Mouse (Mus musculus): ENCODE data around the gene Lmcd1. TPM values are rescaled to one million over a fixed set of nuclear protein-coding genes. Genes with fewer than 3 reads are reported as not detected.

The Lmcd1 gene
- polyA plus RNA-seq, 1 experiment from 2014 or later, result 9.1 TPM

DNA sequence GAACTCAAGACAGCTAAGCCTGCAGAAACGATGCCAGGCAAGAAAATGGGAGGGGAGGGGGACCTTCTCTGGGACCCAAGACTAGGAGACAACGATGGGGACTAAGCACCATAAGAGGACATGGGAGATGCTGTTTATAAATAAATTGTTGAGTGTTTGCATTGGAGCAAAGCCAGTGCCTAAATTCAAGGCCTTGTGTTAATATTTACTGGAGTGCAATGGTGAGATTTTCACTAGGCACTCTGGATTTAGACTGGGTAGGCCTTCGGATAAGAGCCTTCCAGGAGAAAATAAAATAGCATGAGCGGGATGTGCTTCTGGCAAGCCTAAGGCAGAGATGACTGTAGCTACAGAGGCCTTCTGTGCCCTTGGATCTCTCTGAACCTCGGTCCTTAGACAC, 49.4 kb downstream of the Lmcd1 start:
- 81% methylated on average over 5 of the region's 5 CpGs for WGBS
- H3K27me3 ChIP-seq (ENCODE audit: control insufficient read depth, insufficient read depth, low read depth, low read length), result no peaks in the 10 kb centered on the region
- H3K9ac ChIP-seq (ENCODE audit: low read depth, low read length), result no peak overlapping the region
- no peak for ATAC-seq
- no peak overlapping the region for H3K4me3 ChIP-seq (ENCODE audit: low read depth, low read length)
- H3K27ac ChIP-seq (ENCODE audit: low read length), result no peak overlapping the region
- H3K36me3 ChIP-seq (ENCODE audit: control insufficient read depth, insufficient read depth, low read length), result no peaks in the 10 kb centered on the region
- no peaks in the 10 kb centered on the region for H3K4me1 ChIP-seq (ENCODE audit: control insufficient read depth, insufficient read depth, low read length)
- no peak overlapping the region for H3K4me2 ChIP-seq (ENCODE audit: low read length)
- H3K9me3 ChIP-seq (replicated peaks; ENCODE audit: control insufficient read depth, low read length, poor library complexity, severe bottlenecking), result no peaks in the 10 kb centered on the region

DNA sequence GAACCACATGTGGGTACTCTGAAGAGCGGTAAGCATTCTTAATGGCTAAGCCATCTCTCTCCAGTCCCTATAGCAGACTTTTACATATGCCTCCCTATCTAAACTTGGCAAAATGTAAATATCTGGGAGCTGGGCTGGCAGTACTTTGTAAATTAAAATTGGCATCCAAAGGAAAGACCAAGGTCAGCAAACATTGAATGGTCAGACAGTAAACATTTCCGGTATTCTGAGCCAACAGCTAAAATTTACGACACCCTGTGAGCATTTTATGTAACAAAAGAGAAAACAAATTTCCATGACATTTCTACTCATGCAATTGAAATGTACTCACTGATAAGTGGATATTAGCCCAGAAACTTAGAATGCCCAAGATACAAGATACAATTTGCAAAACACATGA, 51.7 kb downstream of the Lmcd1 start:
- Histone ChIP-seq H3K27me3 (ENCODE audit: control insufficient read depth, insufficient read depth, low read depth, low read length) (no peaks in the 10 kb centered on the region), H3K4me1 (ENCODE audit: control insufficient read depth, insufficient read depth, low read length) (no peaks in the 10 kb centered on the region), H3K9me3 (replicated peaks; ENCODE audit: control insufficient read depth, low read length, poor library complexity, severe bottlenecking) (no peaks in the 10 kb centered on the region), H3K27ac (ENCODE audit: low read length) (no peak overlapping the region), H3K9ac (ENCODE audit: low read depth, low read length) (no peak overlapping the region), H3K4me3 (ENCODE audit: low read depth, low read length) (no peak overlapping the region), H3K4me2 (ENCODE audit: low read length) (no peak overlapping the region), H3K36me3 (ENCODE audit: control insufficient read depth, insufficient read depth, low read length) (no peaks in the 10 kb centered on the region)
- no peak for ATAC-seq
- 98% methylated on average over 3 of the region's 3 CpGs for WGBS

DNA sequence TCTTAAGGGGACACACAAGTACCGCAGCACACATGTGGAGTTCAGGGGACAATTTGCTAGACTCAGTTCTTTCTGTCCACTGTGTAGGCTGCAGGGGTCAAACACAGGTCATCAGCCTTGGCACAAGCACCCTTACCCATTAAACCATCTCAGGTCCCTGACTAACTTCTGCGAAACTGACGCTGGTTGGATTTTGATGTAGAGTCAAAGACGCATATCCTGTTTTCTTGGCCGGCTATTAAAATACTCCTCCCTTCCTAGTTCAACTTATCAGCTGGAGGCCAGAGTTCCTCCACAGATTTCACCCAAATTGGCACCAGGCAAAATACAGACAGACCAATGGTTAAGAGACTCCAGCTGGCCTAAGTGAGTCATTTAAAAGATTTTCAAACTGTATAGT, 54.2 kb downstream of the Lmcd1 start:
- Histone ChIP-seq H3K27me3 (ENCODE audit: control insufficient read depth, insufficient read depth, low read depth, low read length) (no peaks in the 10 kb centered on the region), H3K27ac (ENCODE audit: low read length) (no peak overlapping the region), H3K9me3 (replicated peaks; ENCODE audit: control insufficient read depth, low read length, poor library complexity, severe bottlenecking) (no peaks in the 10 kb centered on the region), H3K36me3 (ENCODE audit: control insufficient read depth, insufficient read depth, low read length) (no peaks in the 10 kb centered on the region), H3K4me1 (ENCODE audit: control insufficient read depth, insufficient read depth, low read length) (no peaks in the 10 kb centered on the region), H3K4me2 (ENCODE audit: low read length) (no peak overlapping the region), H3K9ac (ENCODE audit: low read depth, low read length) (no peak overlapping the region), H3K4me3 (ENCODE audit: low read depth, low read length) (no peak overlapping the region)
- 92% methylated on average over 5 of the region's 5 CpGs for WGBS
- no peak for ATAC-seq

DNA sequence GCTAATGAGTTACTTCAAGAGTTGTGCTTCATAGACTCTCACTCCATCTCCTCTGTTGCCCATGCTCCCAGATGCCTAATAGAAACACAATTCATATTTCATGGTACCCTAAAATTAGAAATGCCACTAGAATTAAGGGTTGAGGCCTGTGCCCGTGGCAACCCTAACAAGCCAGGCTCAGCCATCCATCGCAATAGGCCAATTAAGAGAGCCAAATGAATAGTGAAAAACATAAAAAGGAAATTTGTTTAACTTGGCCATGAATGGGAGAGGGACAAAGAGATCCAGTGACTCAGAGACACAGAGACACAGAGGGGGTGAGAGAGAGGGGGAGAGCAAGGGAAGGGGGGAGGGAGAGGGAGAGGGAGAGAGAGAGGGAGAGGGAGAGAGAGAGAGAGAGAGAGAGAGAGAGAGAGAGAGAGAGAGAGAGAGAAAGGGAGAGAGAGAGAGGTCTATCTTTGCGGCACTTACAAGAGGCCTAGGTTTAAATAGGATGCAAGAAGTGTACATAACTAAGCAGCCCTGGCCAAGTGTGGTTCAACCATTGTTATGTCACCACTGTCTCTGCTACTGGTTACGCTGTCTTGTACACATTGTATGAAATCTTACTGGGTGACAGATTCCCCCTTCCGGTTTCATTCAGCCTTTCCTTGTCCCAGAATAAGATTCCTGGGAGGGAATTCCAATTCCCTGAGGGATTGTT, 57.1 kb downstream of the Lmcd1 start:
- Histone ChIP-seq H3K36me3 (ENCODE audit: control insufficient read depth, insufficient read depth, low read length) (no peaks in the 10 kb centered on the region), H3K4me3 (ENCODE audit: low read depth, low read length) (no peak overlapping the region), H3K27ac (ENCODE audit: low read length) (no peak overlapping the region), H3K4me2 (ENCODE audit: low read length) (no peak overlapping the region), H3K4me1 (ENCODE audit: control insufficient read depth, insufficient read depth, low read length) (no peaks in the 10 kb centered on the region), H3K9ac (ENCODE audit: low read depth, low read length) (no peak overlapping the region), H3K9me3 (replicated peaks; ENCODE audit: control insufficient read depth, low read length, poor library complexity, severe bottlenecking) (no peaks in the 10 kb centered on the region), H3K27me3 (ENCODE audit: control insufficient read depth, insufficient read depth, low read depth, low read length) (no peaks in the 10 kb centered on the region)
- no peak for ATAC-seq
- WGBS, result 78% methylated on average over 5 of the region's 5 CpGs

DNA sequence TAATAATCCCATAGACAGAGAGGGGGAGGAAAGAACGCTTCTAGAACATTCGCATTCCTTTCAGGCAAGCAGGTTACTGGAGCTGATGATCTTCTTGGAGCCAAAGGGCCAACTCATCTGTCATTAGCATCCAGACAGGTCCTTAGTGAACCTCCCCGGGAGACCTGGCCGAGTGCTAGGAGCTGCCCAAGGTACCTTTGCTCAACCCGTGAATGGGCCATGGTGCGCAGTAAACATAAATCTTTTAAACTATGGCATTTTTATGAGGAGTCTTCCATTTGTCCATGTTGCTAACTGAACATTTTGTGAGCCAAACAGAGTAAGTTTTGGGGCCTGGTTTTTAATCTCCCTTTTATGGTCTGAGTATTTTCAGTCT, 57.7 kb downstream of the Lmcd1 start:
- Histone ChIP-seq H3K4me1 (ENCODE audit: control insufficient read depth, insufficient read depth, low read length) (no peaks in the 10 kb centered on the region), H3K27ac (ENCODE audit: low read length) (no peak overlapping the region), H3K4me3 (ENCODE audit: low read depth, low read length) (no peak overlapping the region), H3K9me3 (replicated peaks; ENCODE audit: control insufficient read depth, low read length, poor library complexity, severe bottlenecking) (no peaks in the 10 kb centered on the region), H3K27me3 (ENCODE audit: control insufficient read depth, insufficient read depth, low read depth, low read length) (no peaks in the 10 kb centered on the region), H3K36me3 (ENCODE audit: control insufficient read depth, insufficient read depth, low read length) (no peaks in the 10 kb centered on the region), H3K9ac (ENCODE audit: low read depth, low read length) (no peak overlapping the region), H3K4me2 (ENCODE audit: low read length) (no peak overlapping the region)
- WGBS, result 86% methylated on average over 6 of the region's 6 CpGs
- no peak for ATAC-seq

DNA sequence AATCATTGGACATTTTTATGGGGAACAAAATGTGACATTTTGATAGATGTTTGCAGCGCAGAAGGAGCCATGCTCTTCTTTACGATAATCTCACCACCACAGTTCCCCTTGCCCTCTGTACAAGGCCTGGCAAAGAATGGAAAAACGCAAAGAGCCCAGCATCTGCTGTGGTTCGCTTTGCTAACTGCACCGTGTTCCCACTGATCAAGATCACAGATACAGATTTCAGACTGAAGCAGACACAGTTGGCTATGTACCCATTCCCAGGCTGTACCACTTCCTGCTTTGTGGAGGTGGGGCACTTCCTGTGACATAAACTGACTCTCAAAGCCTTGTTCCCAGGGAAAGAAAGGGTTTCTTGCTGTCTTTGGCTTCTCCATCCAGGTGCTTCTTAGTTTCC, 60.4 kb downstream of the Lmcd1 start:
- Histone ChIP-seq H3K4me2 (ENCODE audit: low read length) (no peak overlapping the region), H3K9ac (ENCODE audit: low read depth, low read length) (no peak overlapping the region), H3K36me3 (ENCODE audit: control insufficient read depth, insufficient read depth, low read length) (no peaks in the 10 kb centered on the region), H3K27me3 (ENCODE audit: control insufficient read depth, insufficient read depth, low read depth, low read length) (no peaks in the 10 kb centered on the region), H3K9me3 (replicated peaks; ENCODE audit: control insufficient read depth, low read length, poor library complexity, severe bottlenecking) (no peaks in the 10 kb centered on the region), H3K27ac (ENCODE audit: low read length) (no peak overlapping the region), H3K4me3 (ENCODE audit: low read depth, low read length) (no peak overlapping the region), H3K4me1 (ENCODE audit: control insufficient read depth, insufficient read depth, low read length) (no peaks in the 10 kb centered on the region)
- WGBS, result 89% methylated on average over 5 of the region's 5 CpGs
- no peak for ATAC-seq

DNA sequence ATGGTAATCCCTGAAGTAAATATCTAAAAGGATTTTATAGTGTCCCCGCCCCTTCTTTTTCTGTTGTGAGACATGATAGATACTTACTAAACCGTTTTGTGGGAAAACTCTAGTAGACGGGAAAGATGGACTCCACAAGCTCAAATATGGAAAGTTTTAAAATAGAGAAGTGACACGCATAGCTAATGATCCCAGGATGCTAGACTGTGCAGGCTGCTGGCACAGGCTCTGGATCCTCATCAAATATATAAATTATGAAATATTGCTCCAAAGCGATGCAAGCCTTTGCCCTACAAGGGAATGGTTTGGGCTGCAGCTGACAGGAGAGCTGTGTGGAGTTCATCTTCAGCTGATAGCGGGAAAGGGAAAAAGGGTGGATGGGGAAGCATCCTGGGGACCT, 64.1 kb downstream of the Lmcd1 start:
- no peak for ATAC-seq
- Histone ChIP-seq H3K4me1 (ENCODE audit: control insufficient read depth, insufficient read depth, low read length) (no peaks in the 10 kb centered on the region), H3K9me3 (replicated peaks; ENCODE audit: control insufficient read depth, low read length, poor library complexity, severe bottlenecking) (no peaks in the 10 kb centered on the region), H3K27me3 (ENCODE audit: control insufficient read depth, insufficient read depth, low read depth, low read length) (no peaks in the 10 kb centered on the region), H3K4me2 (ENCODE audit: low read length) (no peak overlapping the region), H3K9ac (ENCODE audit: low read depth, low read length) (no peak overlapping the region), H3K27ac (ENCODE audit: low read length) (no peak overlapping the region), H3K36me3 (ENCODE audit: control insufficient read depth, insufficient read depth, low read length) (no peaks in the 10 kb centered on the region), H3K4me3 (ENCODE audit: low read depth, low read length) (no peak overlapping the region)
- WGBS, result 91% methylated on average over 6 of the region's 6 CpGs

DNA sequence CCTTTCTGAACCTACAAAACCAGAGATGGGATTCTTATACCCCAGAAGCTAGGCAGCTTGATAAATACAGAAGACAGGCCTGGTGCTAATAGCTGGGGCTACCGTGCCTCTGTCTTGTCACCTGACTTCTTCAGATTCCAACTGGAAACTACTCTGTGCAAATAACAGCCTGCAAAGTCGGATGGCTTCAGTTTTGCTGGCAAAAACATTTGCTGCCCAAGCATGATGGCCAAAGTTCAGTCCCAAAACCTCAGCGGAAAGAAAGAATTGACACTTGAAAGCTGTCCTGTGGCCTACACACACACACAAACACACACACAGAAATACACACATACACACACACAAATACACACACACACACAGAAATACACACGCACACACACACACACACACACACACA, 65.5 kb downstream of the Lmcd1 start:
- Histone ChIP-seq H3K4me3 (ENCODE audit: low read depth, low read length) (no peak overlapping the region), H3K36me3 (ENCODE audit: control insufficient read depth, insufficient read depth, low read length) (no peaks in the 10 kb centered on the region), H3K27me3 (ENCODE audit: control insufficient read depth, insufficient read depth, low read depth, low read length) (no peaks in the 10 kb centered on the region), H3K4me1 (ENCODE audit: control insufficient read depth, insufficient read depth, low read length) (no peaks in the 10 kb centered on the region), H3K4me2 (ENCODE audit: low read length) (no peak overlapping the region), H3K9ac (ENCODE audit: low read depth, low read length) (no peak overlapping the region), H3K9me3 (replicated peaks; ENCODE audit: control insufficient read depth, low read length, poor library complexity, severe bottlenecking) (no peaks in the 10 kb centered on the region), H3K27ac (ENCODE audit: low read length) (no peak overlapping the region)
- no peak for ATAC-seq
- 87% methylated on average over 4 of the region's 4 CpGs for WGBS

DNA sequence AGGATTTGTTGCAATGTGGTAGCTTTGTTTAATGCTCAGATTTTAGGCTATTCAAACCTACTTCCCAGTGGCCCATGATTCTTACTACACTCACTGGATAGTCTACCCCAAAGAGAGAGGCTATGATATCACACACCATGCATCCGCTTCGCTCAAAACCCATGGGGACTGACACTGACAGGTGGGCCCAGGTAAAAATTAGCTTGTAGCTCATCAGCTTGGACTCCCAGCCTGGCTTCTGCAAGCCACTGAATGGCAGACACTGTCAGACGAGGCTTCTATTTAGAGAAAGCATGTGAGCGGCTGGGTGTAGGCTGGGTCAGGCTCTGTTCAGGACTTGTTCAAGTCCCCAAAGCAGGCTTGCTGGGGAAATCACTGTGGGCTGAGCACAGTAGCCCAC, 76.9 kb downstream of the Lmcd1 start:
- H3K36me3 ChIP-seq (ENCODE audit: control insufficient read depth, insufficient read depth, low read length), result no peaks in the 10 kb centered on the region
- no peak overlapping the region for H3K4me3 ChIP-seq (ENCODE audit: low read depth, low read length)
- H3K27ac ChIP-seq (ENCODE audit: low read length), result no peak overlapping the region
- no peaks in the 10 kb centered on the region for H3K4me1 ChIP-seq (ENCODE audit: control insufficient read depth, insufficient read depth, low read length)
- ATAC-seq, result no peak
- H3K9ac ChIP-seq (ENCODE audit: low read depth, low read length), result no peak overlapping the region
- WGBS, result 93% methylated on average over 4 of the region's 4 CpGs
- no peak overlapping the region for H3K4me2 ChIP-seq (ENCODE audit: low read length)
- H3K9me3 ChIP-seq (replicated peaks; ENCODE audit: control insufficient read depth, low read length, poor library complexity, severe bottlenecking), result no peaks in the 10 kb centered on the region
- no peaks in the 10 kb centered on the region for H3K27me3 ChIP-seq (ENCODE audit: control insufficient read depth, insufficient read depth, low read depth, low read length)
